Mouse (Mus musculus) testis, adult 2 months (tissue): Measurements from ENCODE around the gene Wasf2.

ENCODE experiments used
- CTCF ChIP-seq: fragments of 200-500 bp; IDR thresholded peaks from 2 replicates; pipeline ENCODE4 v1.5.1; 2012; ENCODE audit warnings: low read depth, mild to moderate bottlenecking, inconsistent platforms, low read length, moderate library complexity; ENCODE audit not compliant: control insufficient read depth, insufficient read depth, insufficient replicate concordance
- POLR2A ChIP-seq: fragments of 200-500 bp; IDR thresholded peaks from 2 replicates; pipeline ENCODE4 v1.6.1; 2012; ENCODE audit warnings: low read depth, mild to moderate bottlenecking, inconsistent platforms, low read length, moderate library complexity; ENCODE audit not compliant: control insufficient read depth

DNA sequence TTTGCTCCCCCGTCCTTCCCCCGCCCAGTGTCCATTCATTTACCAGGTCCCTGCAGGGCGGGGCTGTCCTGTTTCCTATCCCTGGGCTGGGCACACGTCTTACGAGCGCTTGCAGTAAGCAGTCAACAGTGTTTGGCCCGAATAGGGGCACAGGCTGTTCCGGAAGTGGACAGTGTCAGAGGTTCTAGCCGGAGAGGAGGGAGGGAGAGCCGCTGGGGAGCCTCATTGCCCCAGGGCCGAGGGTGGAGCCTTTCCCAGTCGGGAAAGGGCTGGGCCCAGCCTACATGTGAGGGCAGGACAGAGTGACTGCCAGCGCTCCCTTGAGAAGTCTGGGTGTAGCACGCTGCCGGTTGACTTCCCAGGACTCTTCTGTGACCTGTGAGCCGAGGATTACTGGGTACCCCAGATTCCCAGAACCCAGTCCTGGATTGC lies 110.2 kb downstream of the Wasf2 start, which contains the start of gene Map3k6:
- no peak for TF ChIP-seq CTCF
- TF ChIP-seq POLR2A, result no peak
